Mouse (Mus musculus): ENCODE results near the gene Svop. TPM values are rescaled to one million over a fixed set of nuclear protein-coding genes. Genes with fewer than 3 reads are reported as not detected.

Svop gene
- total RNA-seq (2012; rRNA removed) (0.38 and 1.1 TPM in 2 replicates), total RNA-seq (2014; rRNA removed) (0.20 and 0.31 TPM in 2 replicates), polyA plus RNA-seq (2012; ENCODE audit: insufficient read length, low read depth) (0.40 and 0.51 TPM in 2 replicates)

- Histone ChIP-seq H3K4me1 (ENCODE audit: control insufficient read depth in 1 of 2, insufficient read depth in 2 of 2) (peaks cover 4 to 7% of the 10 kb centered on the region in 2 experiments; a peak in 3 of 4 replicates), H3K36me3 (replicated peaks in 1 of 2; ENCODE audit: control insufficient read depth in 1 of 2, insufficient read depth in 1 of 2, low read length in 1 of 2) (no peaks in the 10 kb centered on the region), H3K27ac (ENCODE audit: insufficient read depth, low read depth) (no peak within 1 kb of the TSS), H3K27me3 (replicated peaks) (peaks cover 51% of the 10 kb centered on the region), H3K9ac (ENCODE audit: insufficient read depth, low read depth) (no peak within 1 kb of the TSS), H3K4me3 (replicated peaks in 1 of 3; ENCODE audit: low read depth in 2 of 3, low read length in 2 of 3, poor library complexity in 1 of 3) (peak within 1 kb of the TSS in 1 of 3 experiments; percentile 10), H3K4me2 (ENCODE audit: insufficient read depth, low read depth, poor library complexity, severe bottlenecking) (0 out of 2 replicates have a peak within 1 kb of the TSS, but pooled peaks have one; percentile 25), H3K9me3 (replicated peaks; ENCODE audit: low read length) (peaks cover 16% of the 10 kb centered on the region), H3K79me2 (replicated peaks; ENCODE audit: control insufficient read depth, extremely low read depth, insufficient read depth, poor library complexity, severe bottlenecking) (no peaks in the 10 kb centered on the region)
- no peak for DNase-seq (ENCODE audit: extremely low read depth)
- dilution Hi-C loops (cut with MboI; ENCODE audit: extremely low pct_ligation_motif_present, extremely low pct_unique_long_range_greater_than_20kb, low sequenced_read_pairs), result no loop called here
- in situ Hi-C loops (cut with MboI; ENCODE audit: low pct_ligation_motif_present, low pct_unique_long_range_greater_than_20kb, low sequenced_read_pairs), result no loop called here
- TF ChIP-seq JUND (conservative IDR thresholded peaks at IDR 0.05; ENCODE audit: low read depth, low read length) (no peak), MAX (IDR thresholded peaks at IDR 0.05; ENCODE audit: low read length) (no peak), IRF4 (IDR thresholded peaks at IDR 0.05; ENCODE audit: low read depth, low read length) (peak; percentile 22; the same call in 1 of the 2 replicates), SMC3 (IDR thresholded peaks at IDR 0.05; ENCODE audit: low read depth, low read length) (no peak), MXI1 (IDR thresholded peaks at IDR 0.05; ENCODE audit: low read depth, low read length) (peak; percentile 46; the same call in 1 of the 2 replicates), POLR2A (IDR thresholded peaks at IDR 0.05; ENCODE audit: low read depth, low read length) (no peak), NELFE (IDR thresholded peaks at IDR 0.05; ENCODE audit: low read depth, low read length) (no peak), NRF1 (IDR thresholded peaks at IDR 0.05; ENCODE audit: low read depth, low read length) (0 out of 2 replicates have a peak, but pooled peaks have one; percentile 17), SIN3A (IDR thresholded peaks at IDR 0.05; ENCODE audit: low read length) (peak; percentile 74), CHD1 (IDR thresholded peaks at IDR 0.05; ENCODE audit: low read depth, low read length) (no peak)
These were observed at the start of gene Svop for GRCm38 (mm10) chr5:114091057-114091807. Gene Svop, minus strand, starts transcription at chr5:114091570.

GRCm38 (mm10) chr5:114139175-114139574, 47.8 kb upstream of the Svop start:
- Histone ChIP-seq H3K27ac (ENCODE audit: insufficient read depth, low read depth) (no peak overlapping the region), H3K79me2 (replicated peaks; ENCODE audit: control insufficient read depth, extremely low read depth, insufficient read depth, poor library complexity, severe bottlenecking) (no peaks in the 10 kb centered on the region), H3K4me2 (ENCODE audit: insufficient read depth, low read depth, poor library complexity, severe bottlenecking) (no peak overlapping the region), H3K36me3 (replicated peaks in 1 of 2; ENCODE audit: control insufficient read depth in 1 of 2, insufficient read depth in 1 of 2, low read length in 1 of 2) (peaks cover 47 to 66% of the 10 kb centered on the region in 2 experiments), H3K4me3 (replicated peaks in 1 of 3; ENCODE audit: low read depth in 2 of 3, low read length in 2 of 3, poor library complexity in 1 of 3) (no peak overlapping the region), H3K27me3 (replicated peaks) (no peaks in the 10 kb centered on the region), H3K9ac (ENCODE audit: insufficient read depth, low read depth) (no peak overlapping the region), H3K9me3 (replicated peaks; ENCODE audit: low read length) (no peaks in the 10 kb centered on the region), H3K4me1 (ENCODE audit: control insufficient read depth in 1 of 2, insufficient read depth in 2 of 2) (peaks cover 0 to 42% of the 10 kb centered on the region in 2 experiments; a peak in 2 of 4 replicates)
- no peak for TF ChIP-seq JUN (IDR thresholded peaks at IDR 0.05; ENCODE audit: insufficient read depth, low read depth, low read length)
- TF ChIP-seq CHD1 (IDR thresholded peaks at IDR 0.05; ENCODE audit: low read depth, low read length), result no peak
- no peak for TF ChIP-seq ZNF384 (IDR thresholded peaks at IDR 0.05; ENCODE audit: low read depth, low read length)
- no peak for TF ChIP-seq MAFK (IDR thresholded peaks at IDR 0.05; ENCODE audit: insufficient replicate concordance, low read length)
- TF ChIP-seq RCOR1 (conservative IDR thresholded peaks at IDR 0.05; ENCODE audit: low read depth, low read length), result no peak
- no peak for TF ChIP-seq PAX5 (IDR thresholded peaks at IDR 0.05; ENCODE audit: low read length)
- no peak for TF ChIP-seq CHD2 (IDR thresholded peaks at IDR 0.05; ENCODE audit: low read length)
- TF ChIP-seq KAT2A (IDR thresholded peaks at IDR 0.05; ENCODE audit: insufficient replicate concordance, low read length), result no peak
- no peak for TF ChIP-seq USF1 (IDR thresholded peaks at IDR 0.05; ENCODE audit: low read depth, low read length)
- no peak for TF ChIP-seq POLR2AphosphoS2 (IDR thresholded peaks at IDR 0.05; ENCODE audit: low read depth, low read length)
- TF ChIP-seq BHLHE40 (IDR thresholded peaks at IDR 0.05; ENCODE audit: low read depth, low read length), result no peak
- no peak for TF ChIP-seq NRF1 (IDR thresholded peaks at IDR 0.05; ENCODE audit: low read depth, low read length)
- no peak for TF ChIP-seq ZKSCAN1 (IDR thresholded peaks at IDR 0.05; ENCODE audit: borderline replicate concordance, low read depth, low read length)
- no peak for TF ChIP-seq MEF2A (IDR thresholded peaks at IDR 0.05; ENCODE audit: borderline replicate concordance, low read depth, low read length)
- no peak for TF ChIP-seq NELFE (IDR thresholded peaks at IDR 0.05; ENCODE audit: low read depth, low read length)
- no peak for TF ChIP-seq RAD21 (IDR thresholded peaks at IDR 0.05; ENCODE audit: low read depth, low read length)
- TF ChIP-seq ETS1 (conservative IDR thresholded peaks at IDR 0.05; ENCODE audit: low read depth, low read length), result no peak
- TF ChIP-seq ZMIZ1 (IDR thresholded peaks at IDR 0.05; ENCODE audit: low read depth, low read length), result no peak
- no peak for TF ChIP-seq GABPA (IDR thresholded peaks at IDR 0.05; ENCODE audit: insufficient replicate concordance, low read depth, low read length)
- TF ChIP-seq POLR2A (IDR thresholded peaks at IDR 0.05; ENCODE audit: low read depth, low read length), result no peak
- in situ Hi-C loops (cut with MboI; ENCODE audit: low pct_ligation_motif_present, low pct_unique_long_range_greater_than_20kb, low sequenced_read_pairs), result no loop called here
- DNase-seq (ENCODE audit: extremely low read depth), result no peak
- dilution Hi-C loops (cut with MboI; ENCODE audit: extremely low pct_ligation_motif_present, extremely low pct_unique_long_range_greater_than_20kb, low sequenced_read_pairs), result no loop called here
